Mouse (Mus musculus) bone marrow, adult 2 months (tissue): ENCODE data around the gene Nubp2.

Source experiments
- CTCF ChIP-seq: fragments of 200-500 bp; IDR thresholded peaks from 2 replicates; pipeline ENCODE4 v1.5.1; 2011; ENCODE audit warnings: low read length, control low read depth; ENCODE audit not compliant: control insufficient read depth, insufficient read depth
- POLR2A ChIP-seq: fragments of 200-500 bp; IDR thresholded peaks from 2 replicates; pipeline ENCODE4 v1.6.1; 2011; ENCODE audit warnings: low read depth, mild to moderate bottlenecking, control low read depth, low read length, borderline replicate concordance; ENCODE audit not compliant: control insufficient read depth

- TF ChIP-seq POLR2A = no peak
- no peak for TF ChIP-seq CTCF
Measured at GRCm38 (mm10) chr17:24874405-24874745, 11.8 kb downstream of the Nubp2 start.
